Mouse (Mus musculus) thymus, adult 18-20 months (tissue): ENCODE results near the gene Kirrel2.

Source experiments
- DNase-seq, 2 experiments: peaks; one replicate each; pipeline ENCODE4 v3.0.0; 2022; ENCODE audit warnings: mixed read lengths in 2 of 2

Gene Kirrel2

GRCm38 (mm10) chr7:30411023-30411422 lies 46.5 kb downstream of the Kirrel2 start:
- DNase-seq: no peak

- no peak for DNase-seq
Measured at GRCm38 (mm10) chr7:30409789-30410188, 47.7 kb downstream of the Kirrel2 start.

DNA sequence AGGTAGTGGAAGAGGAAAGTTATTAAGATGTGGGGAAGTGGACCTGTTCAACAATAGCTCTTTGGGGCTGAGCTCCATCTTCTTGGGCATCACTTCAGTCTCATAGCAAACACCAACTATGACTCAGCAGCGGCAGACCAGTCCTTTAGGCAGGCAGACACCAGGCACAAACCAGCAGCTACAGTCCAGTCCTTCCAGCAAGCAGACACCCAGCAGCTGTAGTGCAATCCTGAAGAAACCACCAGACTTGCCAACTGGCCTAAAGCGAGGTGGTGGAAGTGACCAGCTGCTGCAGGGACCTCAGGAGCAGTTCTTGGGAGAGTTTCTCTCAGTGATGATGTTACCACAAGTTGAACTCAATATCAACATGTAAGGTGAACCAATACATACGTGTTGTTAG lies 48.9 kb downstream of the Kirrel2 start:
- DNase-seq: no peak

DNA sequence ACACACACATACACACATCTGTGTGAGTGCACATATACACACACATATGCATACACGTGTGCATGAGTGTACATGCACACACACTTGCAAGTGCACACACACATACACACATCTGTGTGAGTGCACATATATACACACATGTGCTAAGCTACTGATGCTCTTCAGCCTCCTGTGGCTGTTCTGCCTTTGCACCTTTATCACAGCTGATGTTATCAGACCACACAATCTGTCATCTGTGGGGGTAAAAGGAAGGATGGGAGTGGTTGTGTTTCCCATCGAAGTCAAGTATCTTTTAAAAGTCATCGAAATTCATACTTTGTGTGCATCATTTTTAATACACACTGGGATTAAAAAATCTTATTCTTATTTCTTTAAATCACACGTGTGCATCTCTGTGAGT lies 55.1 kb downstream of the Kirrel2 start:
- no peak for DNase-seq

DNA sequence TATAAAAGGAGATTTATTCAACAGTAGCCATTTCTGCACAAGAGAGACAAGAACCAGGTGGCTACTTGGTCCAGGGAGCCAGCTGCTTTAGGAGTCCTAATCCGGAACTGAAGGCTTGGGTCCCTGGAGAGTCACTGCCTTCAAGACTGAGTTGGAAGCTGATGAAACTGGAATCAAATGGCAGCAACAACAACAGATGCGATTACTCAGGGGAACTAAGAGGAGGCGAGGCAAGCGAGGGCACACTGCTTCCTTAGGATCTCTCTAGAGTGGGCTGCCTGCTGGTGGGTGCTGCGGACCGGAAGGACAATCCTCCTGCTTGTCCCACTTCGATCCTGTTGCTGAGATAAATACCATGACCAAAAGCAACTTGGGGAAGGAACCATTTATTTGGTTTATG lies 57.8 kb downstream of the Kirrel2 start:
- DNase-seq: no peak
